Mouse (Mus musculus) heart, adult 2 months (tissue): ENCODE results near the gene Gpx8. TPM values are rescaled to one million over a fixed set of nuclear protein-coding genes. Genes with fewer than 3 reads are reported as not detected.
A peak's percentile ranks its signal among the peaks of the same experiment; 100 is the strongest.

Source experiments
- DNase-seq, 2 experiments: peaks; one replicate each; pipeline ENCODE4 v3.0.0; 2021
- H3K27ac ChIP-seq: fragments of 200-600 bp; 2 replicates; pipeline ENCODE4 v1.8.1; 2022
- H3K27me3 ChIP-seq: fragments of 200-500 bp; 2 replicates; pipeline ENCODE4 v1.6.1; 2012; ENCODE audit warnings: mild to moderate bottlenecking, low read length, inconsistent platforms, mixed read lengths; ENCODE audit not compliant: control insufficient read depth, insufficient read depth
- H3K36me3 ChIP-seq: fragments of 200-500 bp; 2 replicates; pipeline ENCODE4 v1.6.1; 2012; ENCODE audit warnings: low read length, inconsistent platforms; ENCODE audit not compliant: control insufficient read depth, insufficient read depth
- H3K4me1 ChIP-seq: fragments of 200-500 bp; 2 replicates; pipeline ENCODE4 v1.6.1; 2011; ENCODE audit warnings: low read length; ENCODE audit not compliant: control insufficient read depth, insufficient read depth
- H3K4me3 ChIP-seq: fragments of 200-600 bp; 2 replicates; pipeline ENCODE4 v1.8.1; 2022
- H3K79me2 ChIP-seq: fragments of 200-500 bp; replicated peaks from 2 replicates; pipeline ENCODE4 v1.6.1; 2012; ENCODE audit warnings: mild to moderate bottlenecking, inconsistent platforms, low read length, moderate library complexity, mixed read lengths; ENCODE audit not compliant: control insufficient read depth, insufficient read depth
- H3K9ac ChIP-seq: fragments of 200-500 bp; 2 replicates; pipeline ENCODE4 v1.6.1; 2012; ENCODE audit warnings: low read depth, mild to moderate bottlenecking, control low read depth, inconsistent platforms, low read length, mixed read lengths
- CTCF ChIP-seq: fragments of 200-600 bp; IDR thresholded peaks from 2 replicates; pipeline ENCODE4 v1.8.1; 2022; ENCODE audit warnings: antibody characterized with exemption, mild to moderate bottlenecking, moderate library complexity
- EP300 ChIP-seq: fragments of 200-500 bp; IDR thresholded peaks from 2 replicates; pipeline ENCODE4 v1.6.1; 2011; ENCODE audit warnings: low read depth, low read length, control low read depth; ENCODE audit not compliant: insufficient read depth
- POLR2A ChIP-seq: fragments of 200-500 bp; IDR thresholded peaks from 2 replicates; pipeline ENCODE4 v1.6.1; 2011; ENCODE audit warnings: mild to moderate bottlenecking, low read depth, low read length, control low read depth; ENCODE audit not compliant: insufficient read depth
- WGBS: fragments of 180-500 bp; shearing (Covaris S2); methylation state at CpG from one replicate; pipeline ENCODE4 v1.1.7; 2018; 5-methylcytosine and 5-hydroxymethylcytosine counted together
- intact Hi-C: fragments of 180-260 bp; cut with DNase I; formaldehyde crosslinking; loops from one replicate; pipeline ENCODE4 v1.15.1; 2025
- microRNA-seq, 2 experiments: library from miRNA; unstranded; fragments of <30 nt; microRNA quantifications; one replicate each; pipeline ENCODE4 v1.2.0; 2021
- polyA plus RNA-seq: library from polyadenylated mRNA; depleted of rRNA; stranded (reverse); fragments of >200 nt; gene quantifications from 2 replicates; pipeline ENCODE4 v1.2.3, GENCODE M21; 2012; rRNA removed
- total RNA-seq, 2 experiments: library from RNA; stranded (reverse); gene quantifications; 2 replicates each; pipeline ENCODE4 v1.2.3; 2021

The Gpx8 gene
- total and polyA plus RNA-seq, 3 experiments = 9.5 to 37.9 (median 37.1) TPM

- intact Hi-C loops = no loop called here
- Histone ChIP-seq H3K4me1 (no peaks in the 10 kb centered on the region), H3K79me2 (no peaks in the 10 kb centered on the region), H3K36me3 (no peaks in the 10 kb centered on the region), H3K27me3 (peaks cover 28% of the 10 kb centered on the region), H3K4me3 (peak overlapping the region; percentile 39), H3K27ac (no peak overlapping the region), H3K9ac (peak overlapping the region; percentile 25; the same call in 1 of the 2 replicates)
- peak in 1 of 2 experiments; percentile 28 for DNase-seq
- WGBS = 1% methylated on average over 46 of the region's 46 CpGs
- TF ChIP-seq CTCF = no peak
- TF ChIP-seq EP300 = no peak
- no peak for TF ChIP-seq POLR2A
Measured at GRCm38 (mm10) chr13:112998427-112999201, 47.6 kb downstream of the Gpx8 start.

- no peak for DNase-seq
- WGBS = 64% methylated on average over 6 of the region's 6 CpGs
- Histone ChIP-seq H3K4me3 (no peak overlapping the region), H3K36me3 (no peaks in the 10 kb centered on the region), H3K4me1 (no peaks in the 10 kb centered on the region), H3K9ac (no peak overlapping the region), H3K27me3 (peaks cover 32% of the 10 kb centered on the region), H3K27ac (no peak overlapping the region), H3K79me2 (no peaks in the 10 kb centered on the region)
- intact Hi-C loops = no loop called here
- TF ChIP-seq POLR2A (no peak), EP300 (no peak), CTCF (no peak)
Measured at GRCm38 (mm10) chr13:112997369-112997768, 48.8 kb downstream of the Gpx8 start.

DNA sequence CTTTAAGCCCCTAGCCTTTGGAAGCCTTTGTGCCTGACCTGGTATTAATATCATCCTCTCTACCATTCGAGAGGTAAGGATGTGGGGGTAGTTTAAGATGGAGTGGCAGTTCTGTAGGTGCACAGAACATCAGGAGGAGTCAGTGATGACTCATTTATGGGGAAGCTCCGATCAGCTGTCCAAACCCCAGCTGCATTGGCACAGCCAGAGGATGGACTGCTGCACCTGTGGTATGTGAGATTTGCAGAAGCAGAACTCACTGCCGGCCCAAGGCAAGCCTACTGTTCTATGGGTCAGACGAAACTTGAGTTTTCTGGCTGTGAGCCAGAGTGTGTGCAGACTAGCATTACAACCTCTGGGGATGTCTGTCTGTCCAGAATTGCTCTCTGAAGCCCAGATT lies 49.8 kb downstream of the Gpx8 start:
- H3K79me2 ChIP-seq = no peaks in the 10 kb centered on the region
- H3K9ac ChIP-seq = no peak overlapping the region
- H3K4me1 ChIP-seq = no peaks in the 10 kb centered on the region
- TF ChIP-seq CTCF = no peak
- no peak for TF ChIP-seq EP300
- TF ChIP-seq POLR2A = no peak
- H3K27ac ChIP-seq = no peak overlapping the region
- DNase-seq = no peak
- H3K36me3 ChIP-seq = no peaks in the 10 kb centered on the region
- peaks cover 32% of the 10 kb centered on the region for H3K27me3 ChIP-seq
- no peak overlapping the region for H3K4me3 ChIP-seq
- intact Hi-C loops = no loop called here
- WGBS = 43% methylated on average over 4 of the region's 4 CpGs

- TF ChIP-seq CTCF = peak; percentile 68
- TF ChIP-seq POLR2A = no peak
- intact Hi-C loops = no loop called here
Measured at GRCm38 (mm10) chr13:112994191-112994590, 52.0 kb downstream of the Gpx8 start.

DNA sequence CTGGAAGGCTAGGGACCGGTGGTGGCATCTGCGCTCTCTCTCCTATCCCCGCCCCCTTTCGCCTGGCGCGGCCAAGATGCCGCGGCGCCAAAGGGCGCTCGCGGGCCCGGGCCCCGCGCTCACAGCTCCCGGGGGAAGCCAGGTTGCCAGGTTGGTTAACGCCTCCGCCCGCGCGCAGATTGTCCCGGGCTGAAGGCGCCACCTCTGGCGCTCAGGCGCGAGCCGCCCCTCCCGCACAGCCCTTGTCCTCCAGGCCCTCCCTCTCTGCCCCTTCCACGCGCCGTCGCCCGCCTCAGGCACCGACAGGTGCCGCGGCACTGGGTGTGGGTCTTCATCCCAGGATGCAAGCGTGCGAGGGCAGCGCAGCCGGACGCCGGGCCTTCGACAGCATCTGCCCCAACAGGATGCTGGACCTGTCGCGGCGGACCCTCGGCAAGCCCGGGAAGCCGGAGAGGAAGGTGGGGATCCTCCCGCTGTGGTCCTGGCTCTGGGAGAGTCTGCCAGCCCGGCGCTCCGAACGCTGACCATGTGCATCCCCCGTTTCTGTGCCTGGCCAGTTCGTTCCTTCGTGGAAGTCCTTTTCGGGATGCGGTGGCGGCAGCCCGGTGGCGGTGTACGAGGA lies 52.6 kb downstream of the Gpx8 start, which contains the start of gene Mcidas:
TSS of gene Mcidas (plus strand) at position 315 of the 622 bp plus-strand sequence.
- no peaks in the 10 kb centered on the region for H3K79me2 ChIP-seq
- H3K36me3 ChIP-seq = no peaks in the 10 kb centered on the region
- H3K27me3 ChIP-seq = peaks cover 39% of the 10 kb centered on the region
- no peak within 1 kb of the TSS for H3K9ac ChIP-seq
- no peak within 1 kb of the TSS for H3K27ac ChIP-seq
- 1% methylated on average over 62 of the region's 63 CpGs for WGBS
- H3K4me3 ChIP-seq = no peak within 1 kb of the TSS
- intact Hi-C loops = no loop called here
- DNase-seq = peak in 1 of 2 experiments; percentile 27
- peaks cover 2% of the 10 kb centered on the region; the same call in 1 of the 2 replicates for H3K4me1 ChIP-seq
- no peak for TF ChIP-seq EP300
- TF ChIP-seq CTCF = no peak
- no peak for TF ChIP-seq POLR2A

More at GRCm38 (mm10) chr13:112994191-112994590, 52.0 kb downstream of the Gpx8 start:
- Histone ChIP-seq H3K79me2 (no peaks in the 10 kb centered on the region), H3K36me3 (no peaks in the 10 kb centered on the region), H3K27ac (no peak overlapping the region), H3K9ac (no peak overlapping the region), H3K27me3 (peaks cover 37% of the 10 kb centered on the region), H3K4me3 (no peak overlapping the region), H3K4me1 (no peaks in the 10 kb centered on the region)
- WGBS = 2% methylated on average over 25 of the region's 25 CpGs
- DNase-seq = peak in 1 of 2 experiments; percentile 41

Small RNAs within 50 kb of the gene (microRNA-seq; reads per million reads assigned to microRNA genes)
- gene Mir449a (35.1 to 71.2 reads per million in 2 experiments), gene Mir449b (0 reads per million in 2 experiments), gene Mir449c (0 reads per million in 2 experiments)

Other genes with a start within 250 kb of the Gpx8 start
- gene Plpp1, start 245.6 kb downstream of the Gpx8 start, total RNA-seq = 10 to 100 TPM; 51.5 to 51.6 TPM
- gene Plpp1, start 245.6 kb downstream of the Gpx8 start, polyA plus RNA-seq = 70.0 and 106 TPM in 2 replicates
- gene Mtrex, start 119.0 kb downstream of the Gpx8 start, total RNA-seq = 10 to 100 TPM; 24.7 to 28.5 TPM
- 5.5 and 12.5 TPM in 2 replicates for gene Mtrex, start 119.0 kb downstream of the Gpx8 start, polyA plus RNA-seq
- 10 to 100 TPM; 14.2 to 15.7 TPM for gene Dhx29, start 119.0 kb downstream of the Gpx8 start, total RNA-seq
- gene Dhx29, start 119.0 kb downstream of the Gpx8 start, polyA plus RNA-seq = 3.3 and 6.7 TPM in 2 replicates
- gene Ccno, start 58.6 kb downstream of the Gpx8 start, total RNA-seq = under 1 TPM in 1 of 2 experiments, not detected in 1; 0.47 TPM
- 0.35 and 0.51 TPM in 2 replicates for gene Ccno, start 58.6 kb downstream of the Gpx8 start, polyA plus RNA-seq
- not detected for gene Mcidas, start 52.6 kb downstream of the Gpx8 start, total RNA-seq
- gene Mcidas, start 52.6 kb downstream of the Gpx8 start, polyA plus RNA-seq = 0.12 TPM in 1 of 2 replicates, not detected in the other
- not detected for gene Cdc20b, start 11.3 kb downstream of the Gpx8 start, total RNA-seq
- gene Cdc20b, start 11.3 kb downstream of the Gpx8 start, polyA plus RNA-seq = 0.14 TPM in 1 of 2 replicates, not detected in the other
- gene Gzma, start 54.6 kb upstream of the Gpx8 start, total RNA-seq = 1 to 10 TPM in 1 of 2 experiments, under 1 TPM in 1; 0.86 to 1.1 TPM
- gene Gzma, start 54.6 kb upstream of the Gpx8 start, polyA plus RNA-seq = 0.97 and 2.3 TPM in 2 replicates
- gene Esm1, start 163.2 kb upstream of the Gpx8 start, total RNA-seq = under 1 TPM; 0.34 to 0.94 TPM
- 0.53 and 1.4 TPM in 2 replicates for gene Esm1, start 163.2 kb upstream of the Gpx8 start, polyA plus RNA-seq
- not detected for gene Gzmk, start 179.5 kb upstream of the Gpx8 start, total RNA-seq
- gene Gzmk, start 179.5 kb upstream of the Gpx8 start, polyA plus RNA-seq = not detected in 2 replicates
- gene BC067074, start 246.7 kb upstream of the Gpx8 start, total RNA-seq = 1 to 10 TPM; 2.0 to 2.3 TPM
- gene BC067074, start 246.7 kb upstream of the Gpx8 start, polyA plus RNA-seq = 1.4 and 1.8 TPM in 2 replicates